Mouse (Mus musculus) megakaryocyte progenitor cell, adult 5-6 weeks (primary cell): ENCODE measurements around the gene Chil5. TPM values are rescaled to one million over a fixed set of nuclear protein-coding genes. Genes with fewer than 3 reads are reported as not detected.
A peak's percentile ranks its signal among the peaks of the same experiment; 100 is the strongest.
"Not testable (repeated sequence)": the region's sequence is repeated elsewhere in the genome, so short reads cannot be mapped to it uniquely, and the experiment has no call there.

Experiments used
- ATAC-seq: replicated peaks from 2 replicates; pipeline ENCODE4 v1.8.0; 2016; ENCODE audit warnings: mild to moderate bottlenecking, moderate TSS enrichment, inconsistent platforms; ENCODE audit not compliant: poor library complexity
- total RNA-seq, 2 experiments: library from RNA; stranded (forward) in 1 of 2; stranded (reverse) in 1 of 2; fragments of 157-497, 149-512 nt in 1 of 2; fragments of 200-1000 nt in 1 of 2; gene quantifications; 2 replicates each; pipeline versions ENCODE4 v1.2.3 to v1.2.4; 2015 to 2017

The Chil5 gene
- total RNA-seq (2015) (0.89 TPM in 1 of 2 replicates, not detected in the other), total RNA-seq (2017) (0.24 and 0.92 TPM in 2 replicates)

DNA sequence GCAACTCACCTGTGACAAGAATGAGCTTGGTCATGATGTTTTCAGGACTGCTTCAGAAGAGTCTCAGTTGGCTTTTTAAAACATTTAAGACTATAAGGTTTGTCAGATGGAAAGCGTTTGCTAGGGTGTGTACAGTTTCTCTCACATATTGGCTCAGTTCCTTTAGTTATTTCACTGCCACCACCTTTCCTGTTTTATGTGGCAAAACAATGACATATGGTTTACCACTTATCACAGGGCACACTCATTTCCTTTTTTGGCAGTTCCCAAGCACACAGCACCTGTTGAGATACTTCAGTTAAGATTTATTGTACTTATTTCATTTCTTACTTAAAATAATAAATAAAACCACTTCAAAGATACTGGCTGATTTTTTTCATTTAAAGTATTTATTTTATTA is at the start of gene Chil5:
Gene Chil5, minus strand, starts transcription at position 34 of the 400 bp plus-strand sequence.
- peak; percentile 91 for ATAC-seq

DNA sequence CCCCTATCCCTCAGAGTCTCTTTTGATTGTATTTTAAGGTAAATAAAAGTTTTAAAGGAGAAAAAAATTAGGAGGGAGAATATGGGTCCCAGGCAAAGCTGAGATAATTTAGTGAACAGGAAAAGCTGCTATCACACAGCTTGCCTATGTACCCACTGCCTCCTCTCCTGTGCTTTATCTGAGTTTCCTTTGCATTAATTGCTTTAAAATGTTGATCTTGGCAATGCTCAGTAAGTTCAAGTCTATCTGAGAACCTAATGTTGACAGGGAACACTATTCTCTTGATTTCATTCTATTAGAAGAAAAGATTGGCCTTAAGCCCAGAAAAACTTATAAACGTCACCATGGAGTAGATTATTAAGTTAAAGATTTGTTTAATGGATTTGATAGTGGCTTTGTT is 42.2 kb upstream of the Chil5 start:
- ATAC-seq, result no peak

DNA sequence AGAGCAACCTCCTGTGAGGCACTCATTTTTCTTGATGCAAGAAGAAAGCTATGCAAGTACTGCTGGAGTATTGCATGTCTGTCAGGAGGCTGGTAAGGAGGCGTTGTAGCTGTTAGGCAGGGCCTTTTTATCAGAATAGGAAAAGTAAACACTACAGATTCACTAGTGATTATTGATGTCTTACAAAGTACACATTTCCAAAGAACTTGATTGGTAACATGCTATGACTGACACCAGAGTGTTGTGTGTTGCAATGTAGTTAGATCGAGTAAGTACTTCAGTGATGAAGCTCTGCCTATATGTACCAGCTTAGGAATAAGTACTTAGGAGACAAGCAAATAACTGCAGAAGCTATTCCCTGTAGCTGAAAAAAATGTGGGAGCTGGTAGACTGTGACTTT is 38.4 kb upstream of the Chil5 start:
- no peak for ATAC-seq

DNA sequence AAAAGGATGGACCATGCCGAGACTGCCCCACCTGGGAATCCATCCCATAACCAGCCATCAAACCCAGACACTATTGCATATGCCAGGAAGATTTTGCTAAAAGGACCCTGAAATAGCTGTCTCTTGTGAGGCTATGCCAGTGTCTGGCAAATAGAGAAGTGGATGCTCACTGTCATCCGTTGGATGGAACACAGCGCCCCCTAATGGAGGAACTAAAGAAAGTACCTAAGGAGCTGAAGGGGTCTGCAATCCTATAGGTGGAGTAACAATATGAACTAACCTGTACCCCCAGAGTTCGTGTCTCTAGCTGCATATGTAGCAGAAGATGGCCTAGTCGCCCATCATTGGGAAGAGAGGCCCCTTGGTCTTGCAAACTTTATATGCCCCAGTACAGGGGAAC is 35.1 kb upstream of the Chil5 start:
- 0 out of 2 replicates have a peak, but pooled peaks have one; percentile 48 for ATAC-seq

DNA sequence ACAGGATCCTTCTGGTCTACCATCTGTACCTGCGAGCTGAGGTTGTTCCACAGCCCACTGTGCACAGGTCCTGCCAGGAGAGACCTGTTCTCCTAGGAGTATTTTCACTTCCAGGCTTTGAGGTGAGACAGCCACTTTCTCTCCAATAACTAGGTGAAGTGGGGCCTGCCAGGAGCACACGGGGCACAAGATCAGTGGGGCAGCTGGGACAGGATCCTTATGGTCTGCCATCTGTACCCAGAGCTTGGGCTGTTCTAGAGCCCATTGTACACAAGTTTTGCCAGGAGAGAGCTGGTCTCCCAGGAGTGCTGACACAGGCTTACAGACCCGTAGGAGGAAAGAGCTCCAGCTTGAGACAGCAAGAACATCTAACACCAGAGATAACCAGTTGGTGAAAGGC is 25.4 kb upstream of the Chil5 start:
- ATAC-seq, result no peak

DNA sequence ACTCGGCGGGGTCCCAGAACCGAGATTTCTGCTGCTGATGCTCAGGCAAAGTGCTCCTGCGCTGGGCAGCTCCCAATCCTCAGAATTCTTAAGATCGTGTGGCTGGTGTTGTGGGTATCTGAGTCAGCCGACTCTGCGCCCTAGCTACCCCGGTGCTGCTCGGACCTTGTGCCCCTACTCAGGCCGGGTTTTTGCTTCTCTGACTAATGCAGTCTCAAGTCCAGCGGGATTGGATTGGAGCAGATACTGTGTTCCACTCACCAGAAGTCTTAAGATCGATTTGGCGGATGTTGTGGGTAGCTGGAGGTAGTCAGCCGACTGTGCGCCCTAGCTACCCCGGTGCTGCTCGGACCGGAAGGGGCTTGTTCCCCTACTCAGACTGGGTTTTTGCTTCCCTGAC is 19.3 kb upstream of the Chil5 start:
- ATAC-seq, result no peak

DNA sequence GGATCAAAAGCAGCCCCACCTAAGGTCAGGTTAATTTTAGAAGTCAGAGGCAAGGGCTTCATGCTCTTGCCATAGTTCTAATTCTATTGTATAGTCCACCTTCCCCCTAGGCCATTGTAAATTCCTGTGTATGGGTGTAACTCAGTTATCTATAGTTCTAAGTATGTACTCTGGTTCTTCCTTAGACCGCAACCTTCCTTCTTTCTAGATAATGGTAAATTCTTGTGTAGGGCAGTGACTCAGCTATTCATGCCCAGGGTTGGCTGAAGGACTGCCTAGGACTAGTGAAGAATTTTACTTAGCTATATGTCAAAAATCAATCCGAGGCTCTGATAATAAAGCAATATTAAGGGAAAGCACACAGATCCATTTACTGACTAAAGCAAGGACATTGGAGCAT is 7.7 kb upstream of the Chil5 start:
- ATAC-seq, result peak; percentile 70; the same call in 1 of the 2 replicates

DNA sequence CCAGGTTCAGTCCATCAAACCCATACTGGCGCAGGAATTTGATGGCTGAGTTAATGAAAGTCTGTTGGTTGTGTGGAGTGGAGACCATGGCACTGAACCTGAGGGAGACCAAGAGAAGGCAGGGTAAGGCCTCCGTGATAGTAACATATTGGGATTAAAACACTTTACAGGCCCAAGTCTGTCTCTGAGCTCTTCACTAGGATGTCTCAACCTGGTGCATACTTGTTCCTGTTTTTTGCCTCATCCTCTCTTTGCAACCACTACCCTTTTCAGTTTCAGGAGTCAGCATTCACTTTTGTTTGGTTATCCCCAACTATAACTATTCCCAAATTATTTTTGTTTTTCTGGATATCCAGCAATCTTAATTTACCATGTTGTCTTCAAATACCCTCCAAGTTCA is 8.5 kb downstream of the Chil5 start:
- no peak for ATAC-seq

DNA sequence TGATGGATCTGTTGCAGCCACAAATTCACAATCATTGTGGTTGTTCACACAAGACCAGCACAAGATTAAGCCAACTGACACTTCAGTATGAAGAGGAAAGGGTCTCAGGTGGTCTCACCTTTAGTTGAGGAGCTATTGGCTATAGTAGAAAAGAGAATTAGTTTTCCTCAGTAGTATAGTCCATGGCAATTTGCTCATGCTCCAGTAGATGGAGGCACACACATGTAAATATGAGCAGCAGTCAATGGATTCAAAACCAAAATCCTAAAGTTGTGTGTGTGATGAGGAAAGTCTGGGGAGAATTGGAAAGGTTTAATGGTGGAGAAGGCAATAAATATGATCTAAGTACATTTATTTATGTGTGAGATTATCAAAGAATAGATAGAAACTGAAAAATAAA is 10.8 kb downstream of the Chil5 start:
- peak; percentile 57 for ATAC-seq

DNA sequence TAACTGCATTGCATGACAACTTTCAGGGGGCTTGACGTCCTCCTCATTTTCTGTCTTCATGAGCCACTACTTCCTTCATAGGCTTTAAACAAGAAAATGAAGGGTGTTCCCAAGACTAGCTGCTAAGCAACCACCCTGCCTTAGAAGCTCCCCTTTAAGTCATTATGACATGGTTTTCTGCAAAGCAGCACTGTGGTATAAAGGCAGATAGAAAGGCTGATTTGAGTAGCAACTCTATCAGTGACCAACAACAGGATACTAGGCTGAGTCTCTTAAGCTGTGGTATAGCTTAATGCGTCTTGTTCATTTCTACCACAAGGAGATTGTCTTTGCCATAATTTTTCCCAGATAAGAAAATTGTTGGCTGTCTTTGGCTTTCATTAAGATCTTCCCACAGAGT is 18.1 kb downstream of the Chil5 start, which contains the start of gene Pifo:
Gene Pifo, minus strand, starts transcription at position 101 of the 400 bp plus-strand sequence.
- no peak for ATAC-seq

DNA sequence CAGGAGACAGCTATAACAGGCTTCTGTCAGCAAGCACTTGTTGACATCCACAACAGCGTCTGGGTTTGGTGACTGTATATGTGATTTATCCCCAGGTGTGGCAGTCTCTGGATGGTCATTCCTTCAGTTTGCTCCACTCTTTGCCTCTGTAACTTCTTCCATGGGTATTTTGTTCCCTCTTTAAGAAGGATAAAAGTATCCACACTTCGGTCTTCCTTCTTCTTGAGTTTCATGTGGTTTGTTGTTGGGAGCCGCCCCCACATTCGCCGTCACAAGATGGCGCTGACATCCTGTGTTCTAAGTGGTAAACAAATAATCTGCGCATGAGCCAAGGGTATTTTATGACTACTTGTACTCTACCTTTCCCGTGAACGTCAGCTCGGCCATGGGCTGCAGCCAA is 29.3 kb downstream of the Chil5 start:
- not testable (repeated sequence) for ATAC-seq

DNA sequence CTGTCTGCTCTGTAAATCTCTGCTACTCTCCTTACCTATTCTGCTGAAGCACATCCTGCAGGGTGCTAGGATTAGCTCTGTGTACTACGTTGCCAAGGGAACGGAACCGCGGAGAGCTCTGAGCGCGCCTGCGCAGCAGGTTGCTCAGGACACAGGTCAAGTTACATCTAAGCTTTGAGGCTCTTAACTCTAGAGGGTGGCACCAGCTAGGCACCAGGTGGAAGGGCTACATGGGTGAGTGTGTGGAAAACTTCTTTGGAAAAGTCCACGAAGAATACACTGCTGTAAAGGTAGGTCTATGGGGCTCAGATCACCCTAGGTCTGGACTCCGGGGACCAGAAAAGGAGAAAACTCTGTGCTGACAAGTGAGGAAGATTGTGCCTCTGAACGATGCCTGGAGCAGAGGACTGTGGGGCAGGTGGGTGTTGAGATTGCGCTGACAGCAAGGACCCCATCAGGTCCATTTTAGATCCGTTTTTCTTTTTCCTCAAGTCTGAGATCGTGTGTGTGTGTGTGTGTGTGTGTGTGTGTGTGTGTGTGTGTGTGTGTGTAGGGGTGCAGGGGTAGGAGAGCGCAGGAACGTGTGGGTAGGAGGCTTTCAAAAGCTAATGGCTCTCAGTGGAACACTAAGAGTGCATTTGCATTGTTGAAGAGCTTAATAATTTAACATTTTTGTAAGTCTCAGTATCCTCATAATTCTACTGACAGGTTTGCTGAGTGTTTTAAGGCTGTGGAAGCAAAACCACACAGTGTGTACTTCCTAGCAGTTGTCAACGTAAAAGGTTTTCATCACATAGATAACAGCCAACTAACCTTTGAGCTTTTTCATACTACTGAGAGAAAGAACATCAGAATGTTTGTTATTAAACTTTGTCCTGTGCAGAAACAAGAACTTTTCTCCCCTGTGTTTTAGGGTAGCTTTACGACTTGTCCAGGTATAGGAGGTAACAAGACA is 30.9 kb downstream of the Chil5 start:
- ATAC-seq, result peak; percentile 91

DNA sequence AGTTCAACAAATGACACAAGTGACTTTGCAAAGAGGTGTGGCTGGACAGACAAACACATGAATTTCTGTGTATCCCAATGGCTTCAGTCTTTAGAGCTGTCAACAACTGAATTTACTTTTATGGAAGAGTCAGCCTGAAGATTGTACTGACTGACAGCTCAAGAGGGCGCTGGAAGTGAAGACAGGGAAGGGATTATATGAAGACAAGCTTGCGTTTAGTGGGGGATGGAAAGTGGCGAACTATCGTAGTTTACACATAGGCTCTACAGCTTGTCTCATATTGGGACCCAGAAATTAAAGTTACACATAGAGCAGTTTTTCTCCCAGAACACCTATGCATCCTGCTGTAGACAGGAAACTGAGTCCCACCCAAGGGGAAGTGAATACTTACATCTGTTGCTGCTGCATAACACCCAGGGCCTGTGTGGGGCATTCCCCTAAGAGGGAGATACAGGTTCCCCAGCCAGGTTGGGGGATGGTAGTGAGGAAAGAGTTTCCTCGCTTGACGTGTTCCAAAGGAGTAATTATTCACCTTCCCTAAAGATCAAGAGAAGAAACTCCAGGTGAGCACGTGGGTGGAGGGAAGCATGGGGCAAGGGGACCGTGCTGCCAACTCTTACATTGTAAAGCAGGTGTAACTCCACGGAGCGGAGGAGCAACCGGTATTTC is 31.8 kb downstream of the Chil5 start:
- ATAC-seq, result peak; percentile 50

DNA sequence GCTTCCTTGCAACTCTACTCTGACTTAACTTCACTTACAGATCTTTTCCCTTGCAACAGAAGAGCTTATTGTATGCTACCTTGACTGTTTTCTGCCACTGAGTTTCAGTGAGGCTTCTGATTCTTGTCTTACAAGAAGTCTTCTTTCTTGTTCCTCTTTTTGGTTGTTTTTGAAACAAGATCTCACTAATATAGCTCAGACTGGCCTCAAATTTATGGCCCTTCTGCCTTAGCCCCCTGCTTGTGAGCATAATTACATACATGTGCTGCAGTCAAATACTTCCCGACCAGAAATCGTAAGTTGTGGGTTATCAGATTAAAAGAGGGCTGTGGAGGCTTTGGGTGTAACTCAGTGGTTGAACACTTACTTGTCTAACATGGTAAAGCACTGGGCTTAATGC is 37.9 kb downstream of the Chil5 start:
- peak; percentile 38 for ATAC-seq

DNA sequence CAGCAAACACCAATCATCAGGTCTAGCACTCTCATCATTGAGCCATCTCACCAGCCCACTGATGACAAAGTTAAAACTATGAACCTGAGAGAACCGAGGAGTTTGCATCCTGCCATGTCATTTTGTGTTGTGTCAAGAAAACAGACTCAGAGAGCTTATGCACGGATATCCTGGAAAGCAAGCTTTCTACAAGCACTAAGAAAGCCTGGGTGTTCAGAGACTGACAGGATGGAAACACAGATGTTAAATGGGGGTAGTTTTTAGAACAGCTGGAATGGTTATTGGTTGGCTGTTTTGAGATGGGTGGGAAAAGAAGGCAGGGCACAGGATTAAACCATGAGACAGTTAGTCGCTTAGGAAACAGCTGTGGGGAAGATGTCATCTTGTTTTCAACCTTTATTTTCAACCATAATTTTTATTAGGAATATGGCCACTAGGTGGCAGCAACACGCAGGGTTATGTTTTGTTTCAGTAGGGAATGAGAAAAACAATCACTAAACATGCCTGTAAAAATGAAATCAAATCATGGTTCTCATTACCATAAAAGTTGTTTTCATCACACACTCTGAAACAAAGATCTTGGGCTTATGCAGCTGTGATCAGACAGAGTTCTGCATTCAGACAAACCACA is 40.8 kb downstream of the Chil5 start:
- peak; percentile 93 for ATAC-seq

DNA sequence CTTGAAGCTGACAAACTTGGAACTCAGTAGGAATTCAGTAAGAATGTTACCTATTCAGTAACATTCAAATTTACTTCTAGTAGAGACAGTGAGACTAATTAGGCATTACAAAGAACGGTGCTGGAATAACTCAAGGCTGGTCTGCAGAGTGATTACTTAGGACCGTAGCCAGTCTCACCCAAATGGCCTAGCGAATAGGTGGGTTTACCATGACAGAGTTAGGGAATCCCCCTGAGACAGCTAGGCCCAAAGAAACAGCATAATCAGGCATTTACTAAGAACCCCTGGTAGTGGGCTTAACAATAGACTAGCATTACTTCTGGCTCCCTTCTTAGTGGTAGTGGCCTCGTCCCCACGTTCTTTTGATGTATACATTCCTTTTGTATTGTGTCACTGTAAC is 43.0 kb downstream of the Chil5 start:
- not testable (repeated sequence) for ATAC-seq

DNA sequence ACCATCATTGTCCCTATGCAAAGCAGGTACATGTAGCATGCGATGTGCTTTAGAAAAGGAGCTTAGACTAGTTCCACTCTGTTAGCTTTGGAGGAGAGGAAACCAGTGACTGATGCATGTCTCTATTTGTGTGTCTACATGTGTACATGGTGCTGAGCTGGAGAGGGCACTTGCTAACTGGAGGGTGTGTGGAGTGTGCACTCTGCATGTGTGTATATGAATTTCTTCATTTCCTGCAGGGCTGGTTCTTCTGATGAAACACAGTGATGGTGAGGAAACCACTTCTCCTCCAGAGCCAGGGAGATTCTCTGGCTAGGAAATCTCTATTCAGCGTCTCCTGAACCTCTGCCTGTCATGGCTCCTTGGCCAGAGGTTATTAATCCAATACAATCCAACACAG is 58.4 kb downstream of the Chil5 start:
- ATAC-seq, result peak; percentile 95

DNA sequence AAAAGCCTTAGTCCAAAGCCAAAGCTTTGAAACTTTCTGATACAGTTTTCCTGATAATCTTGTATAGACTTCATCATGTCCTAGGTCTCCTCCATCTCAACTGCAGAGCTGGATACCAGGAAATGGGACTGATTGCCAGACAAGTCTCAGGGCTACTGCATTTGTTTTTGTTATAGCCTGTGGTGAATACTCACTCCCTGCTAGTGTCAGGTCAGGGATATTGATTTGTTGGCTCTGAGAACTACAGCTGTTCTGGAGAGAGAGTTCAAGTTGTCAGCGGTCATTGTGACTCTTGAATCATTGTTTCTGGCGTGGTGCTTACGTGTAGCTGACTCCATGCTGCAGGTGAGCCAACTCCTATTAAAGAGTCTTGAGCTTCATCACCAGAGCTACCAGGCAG is 59.2 kb downstream of the Chil5 start, which contains the start of gene Ovgp1:
Gene Ovgp1, plus strand, starts transcription at position 301 of the 400 bp plus-strand sequence.
- ATAC-seq, result no peak

DNA sequence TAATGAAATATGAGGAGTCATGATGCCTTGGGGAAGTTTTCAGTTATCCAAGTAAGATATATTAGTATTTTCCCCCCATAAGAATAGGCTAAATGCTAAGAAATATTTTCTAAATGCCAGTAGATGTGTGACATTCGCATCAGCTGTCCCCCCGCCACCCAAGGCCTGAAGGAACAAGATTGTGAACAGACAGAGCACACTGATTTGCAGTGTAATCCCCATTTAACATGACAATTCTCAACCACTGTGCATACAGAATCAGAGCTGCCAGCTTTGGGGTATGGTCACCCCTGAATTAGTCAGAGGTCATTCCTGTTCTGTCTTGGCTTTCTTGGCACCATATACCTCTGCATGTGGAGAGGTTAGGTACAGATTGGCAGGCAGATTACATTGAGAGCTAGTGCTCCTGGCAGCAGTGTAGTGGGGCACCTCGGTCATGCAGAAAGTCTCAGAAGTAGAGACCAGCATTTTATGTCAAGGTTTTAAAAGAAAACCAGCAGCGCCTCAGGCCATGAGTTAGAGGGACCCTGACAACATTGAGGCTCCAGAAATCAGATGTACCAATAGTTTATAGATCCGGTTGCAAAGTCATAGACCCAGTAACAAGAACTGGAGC is 60.7 kb downstream of the Chil5 start:
- no peak for ATAC-seq
